8 mouse cellular contexts compared by ENCODE assay signal in the genomic region with DNA sequence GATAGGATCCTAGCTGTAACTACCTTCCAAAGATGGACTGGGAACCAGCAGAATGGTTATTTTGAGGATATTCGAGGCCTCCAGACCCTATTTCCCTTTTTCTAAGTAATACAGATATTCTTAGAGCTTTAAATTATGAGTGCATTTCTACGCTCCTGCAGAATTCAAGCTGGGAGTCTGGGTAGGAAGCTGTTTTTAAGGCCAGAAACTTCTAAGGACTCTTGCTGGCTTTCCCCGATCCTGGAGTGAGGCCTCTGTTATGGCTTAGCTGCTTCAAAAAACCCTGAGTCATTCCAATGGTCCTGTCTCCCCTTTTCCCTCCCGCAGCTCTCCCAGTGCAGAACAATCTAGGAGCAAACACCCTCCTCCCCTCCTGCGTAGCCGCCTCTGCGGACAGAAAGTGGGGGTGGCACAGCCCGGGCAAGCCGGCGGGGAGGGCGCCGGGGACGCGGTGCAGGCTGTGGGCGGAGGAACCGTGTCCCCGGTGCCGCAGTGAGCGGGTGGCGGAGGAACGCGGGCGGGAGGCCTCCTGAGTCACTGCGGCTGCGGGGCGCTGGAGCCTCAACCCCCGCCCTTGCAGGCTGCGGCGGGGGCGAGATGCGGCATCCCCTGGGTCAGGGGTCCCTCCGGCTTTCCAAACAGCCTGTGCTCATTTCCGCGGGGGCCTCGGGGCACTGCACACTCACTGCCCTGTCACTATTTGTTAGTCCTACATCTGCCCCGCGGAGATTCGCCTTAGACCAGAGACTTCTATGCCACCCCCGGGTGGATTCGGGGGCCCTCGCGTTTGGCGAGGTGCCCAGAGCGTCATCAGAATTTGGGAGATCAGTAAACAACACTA. TPM values are rescaled to one million over a fixed set of nuclear protein-coding genes. Genes with fewer than 3 reads are reported as not detected.
DNase-seq lines count a peak whose midpoint lies in the region; ATAC-seq and TF ChIP-seq lines count a peak whose summit lies in the region.

No protein-coding gene starts in this region.

- peaks cover 39% of the 10 kb centered on the region for H3K9me3 ChIP-seq in G1E (replicated peaks)
- H3K9me3 ChIP-seq in lung, embryonic 14.5 days (ENCODE audit: low read depth, low read length), result no peaks in the 10 kb centered on the region

- no peaks in the 10 kb centered on the region for H3K36me3 ChIP-seq in G1E (replicated peaks)
- H3K36me3 ChIP-seq in lung, embryonic 14.5 days (ENCODE audit: insufficient read depth), result no peaks in the 10 kb centered on the region

- no peaks in the 10 kb centered on the region for H3K27me3 ChIP-seq in G1E (ENCODE audit: insufficient read depth, low read length)
- H3K27me3 ChIP-seq in cerebellum, adult 2 months (ENCODE audit: control insufficient read depth, insufficient read depth, low read length), result no peaks in the 10 kb centered on the region
- no peaks in the 10 kb centered on the region for H3K27me3 ChIP-seq in lung, embryonic 14.5 days (ENCODE audit: insufficient read depth, low read length)

- H3K4me1 ChIP-seq in G1E (ENCODE audit: insufficient read depth, low read depth, low read length), result no peaks in the 10 kb centered on the region
- H3K4me1 ChIP-seq in cerebellum, adult 2 months (ENCODE audit: control insufficient read depth, insufficient read depth, low read length), result peaks cover 19% of the 10 kb centered on the region
- H3K4me1 ChIP-seq in lung, embryonic 14.5 days (ENCODE audit: insufficient read depth), result peaks cover 10% of the 10 kb centered on the region

- DNase-seq in G1E (ENCODE audit: low spot score), result no peak
- peak; percentile 94 to 95 for DNase-seq in cerebellum, adult 2 months
- DNase-seq in heart, postnatal 4 days, result peak; percentile 80
- DNase-seq in layer of hippocampus, adult 9-11 months, result peak; percentile 81
- peak; percentile 84 for DNase-seq in lung, embryonic 14.5 days
- peak; percentile 46 for DNase-seq in retina, adult 2 months (ENCODE audit: low read depth, low spot score)
- DNase-seq in urinary bladder, postnatal 36 days (ENCODE audit: low spot score in 2 of 2), result peak; percentile 79 to 86

- no peak for TF ChIP-seq CTCF in G1E (IDR thresholded peaks at IDR 0.05; ENCODE audit: low read depth, low read length)
- no peak for TF ChIP-seq CTCF in cerebellum, adult 2 months (IDR thresholded peaks at IDR 0.05; ENCODE audit: borderline replicate concordance, insufficient read depth, low read depth, low read length)
- TF ChIP-seq CTCF in lung, embryonic 14.5 days (IDR thresholded peaks at IDR 0.05; ENCODE audit: low read depth), result no peak

- H3K9ac ChIP-seq in lung, embryonic 14.5 days, result peak overlapping the region; percentile 69

- no peak; the same call in 1 of the 2 replicates for ATAC-seq in G1E (ENCODE audit: extremely low read depth, insufficient number of reproducible peaks, low FRiP score, poor library complexity, severe bottlenecking)
- ATAC-seq in frontal cortex, adult (ENCODE audit: low TSS enrichment), result peak; percentile 68
- ATAC-seq in lung, embryonic 14.5 days (ENCODE audit: insufficient read depth), result peak; percentile 78

- H3K27ac ChIP-seq in cerebellum, adult 2 months (ENCODE audit: insufficient read depth, low read length), result peak overlapping the region; percentile 99
- peak overlapping the region; percentile 95 for H3K27ac ChIP-seq in lung, embryonic 14.5 days (ENCODE audit: low read depth)

- TF ChIP-seq POLR2A in cerebellum, adult 2 months (IDR thresholded peaks at IDR 0.05; ENCODE audit: borderline replicate concordance, insufficient read depth, low read length), result peak; percentile 53; the same call in 1 of the 2 replicates

- WGBS in cerebellum, adult 2 months, result 2% methylated on average over 44 of the region's 44 CpGs
- 3% methylated on average over 41 of the region's 44 CpGs for WGBS in lung, embryonic 14.5 days

- peak overlapping the region; percentile 92 for H3K4me2 ChIP-seq in lung, embryonic 14.5 days

- peak overlapping the region; percentile 20; the same call in 1 of the 2 replicates for H3K4me3 ChIP-seq in G1E (ENCODE audit: low read depth, low read length)
- peak overlapping the region; percentile 62 for H3K4me3 ChIP-seq in cerebellum, adult 2 months (replicated peaks; ENCODE audit: insufficient read depth, low read depth, low read length)
- peak overlapping the region; percentile 49 for H3K4me3 ChIP-seq in lung, embryonic 14.5 days (ENCODE audit: low read depth, low read length)

RNA-seq across cellular contexts. Expression of a gene that starts 34.7 kb away (rescaled TPM):
- total RNA-seq in G1E (2014; fragmentation: Nextera tagmentation), result not detected in 2 replicates
- 0.06 and 0.11 TPM in 2 replicates for total RNA-seq in G1E (2017)
- polyA plus RNA-seq in G1E (2012), result not detected in 2 replicates
- 2,833 and 3,013 TPM in 2 replicates for polyA plus RNA-seq in cerebellum, adult 2 months (2012; rRNA removed)
- total RNA-seq in heart, postnatal 4 days (2021), result under 1 TPM in 1 of 2 experiments, not detected in 1; 0.36 TPM
- polyA plus RNA-seq in lung, embryonic 14.5 days (2014; fragmentation: Nextera tagmentation; extraction: Ambion mirVana), result 1.2 and 1.6 TPM in 2 replicates

Comparison
In these comparisons a context has a peak if more than half of its experiments do, and no peak if none do; other contexts are left out.
1. RNA of a gene that starts 34.7 kb away (polyA plus RNA-seq): 2,833 to 3,013 TPM in cerebellum, adult 2 months; 1.2 to 1.6 TPM in lung, embryonic 14.5 days and not detected in G1E; every median in the first group is over 1,000 times any median in the second.
2. Peak in every context shown above with its lines, with median percentiles within 50 percentile points of each other: H3K4me3 ChIP-seq.